ENCODE assay signal across 10 mouse cellular contexts in genomic region chr1:179913471-179913870, GRCm38 (mm10). TPM values are rescaled to one million over a fixed set of nuclear protein-coding genes. Genes with fewer than 3 reads are reported as not detected.
A peak's percentile ranks its signal among the peaks of the same experiment; 100 is the strongest.
DNase-seq lines count a peak whose midpoint lies in the region; TF ChIP-seq lines count a peak whose summit lies in the region.
"Had no signal": no experiment of that assay in that cellular context is flagged by ENCODE, and none has a peak within 500 bp of the region (broad histone marks: within the 10 kb centered on the region; RNA-seq: fewer than 3 reads in every experiment).

No protein-coding gene starts in this region.

- no peak overlapping the region for H3K4me3 ChIP-seq in lung, adult 2 months (replicated peaks; ENCODE audit: extremely low read depth, low read depth, low read length)
- H3K4me3 ChIP-seq: heart, embryonic 13.5 days had no signal

- TF ChIP-seq POLR2A in lung, adult 2 months (IDR thresholded peaks at IDR 0.05; ENCODE audit: borderline replicate concordance, extremely low read depth, low read depth, low read length), result no peak

- 33% methylated on average over 4 of the region's 4 CpGs for whole genome bisulfite sequencing in lung, adult 2 months

- DNase-seq in gastrocnemius, adult 18-20 months (ENCODE audit: low spot score), result peak; percentile 46
- no peak for DNase-seq in gastrocnemius, postnatal 25 days
- DNase-seq in urinary bladder, postnatal 10 days (ENCODE audit: low spot score), result peak; percentile 32
- DNase-seq in urinary bladder, adult 2 months (ENCODE audit: low spot score), result no peak
- DNase-seq in lung, adult 2 months, result peak; percentile 37
- no peak for DNase-seq in B cell, adult 2 months
- DNase-seq in cerebellum, adult 11 months, result no peak
- DNase-seq in retina, embryonic 14.5 days (ENCODE audit: low spot score), result no peak
- DNase-seq: thymus, adult 18-20 months had no signal

- peaks cover 3% of the 10 kb centered on the region for H3K4me1 ChIP-seq in lung, adult 2 months (ENCODE audit: control insufficient read depth, insufficient read depth, low read length)

- no peak for TF ChIP-seq CTCF in lung, adult 2 months (IDR thresholded peaks at IDR 0.05; ENCODE audit: insufficient read depth, low read length)

RNA-seq across cellular contexts. Expression of gene Cdc42bpa, which starts 46.8 kb away (rescaled TPM):
- total RNA-seq in gastrocnemius, adult 18-20 months (2021), result 10 to 100 TPM; 19.1 to 25.7 TPM
- total RNA-seq in gastrocnemius, postnatal 25 days (2021), result 10 to 100 TPM; 22.1 to 22.9 TPM
- 32.7 and 43.3 TPM in 2 replicates for polyA plus RNA-seq in urinary bladder, adult 2 months (2012; rRNA removed)
- 27.7 and 31.9 TPM in 2 replicates for polyA plus RNA-seq in lung, adult 2 months (2012; rRNA removed)

Comparison
In these comparisons a context has a peak if more than half of its experiments do, and no peak if none do; other contexts are left out.
1. DNase-seq: peak in gastrocnemius, adult 18-20 months (single experiment), urinary bladder, postnatal 10 days (single experiment) and lung, adult 2 months (single experiment); none in gastrocnemius, postnatal 25 days (single experiment), urinary bladder, adult 2 months (single experiment), B cell, adult 2 months (0 of 2), cerebellum, adult 11 months (single experiment) and retina, embryonic 14.5 days (single experiment).